Comparison of ENCODE assay signal across 9 mouse cellular contexts in genomic region chr9:99217999-99218719, GRCm38 (mm10). TPM values are rescaled to one million over a fixed set of nuclear protein-coding genes. Genes with fewer than 3 reads are reported as not detected.
A peak's percentile ranks its signal among the peaks of the same experiment; 100 is the strongest.
DNase-seq lines count a peak whose midpoint lies in the region; ATAC-seq and TF ChIP-seq lines count a peak whose summit lies in the region.
"Had no signal": no experiment of that assay in that cellular context is flagged by ENCODE, and none has a peak within 500 bp of the region (broad histone marks: within the 10 kb centered on the region; RNA-seq: fewer than 3 reads in every experiment).

No protein-coding gene starts in this region.

- no peaks in the 10 kb centered on the region for H3K36me3 ChIP-seq in midbrain, embryonic 11.5 days (ENCODE audit: control insufficient read depth, insufficient read depth, low read length)
- no peaks in the 10 kb centered on the region for H3K36me3 ChIP-seq in midbrain, embryonic 13.5 days
- H3K36me3 ChIP-seq in neural tube, embryonic 11.5 days (ENCODE audit: control insufficient read depth, insufficient read depth, low read length) = no peaks in the 10 kb centered on the region

- no peak overlapping the region for H3K27ac ChIP-seq in midbrain, embryonic 11.5 days (ENCODE audit: low read depth, low read length)
- H3K27ac ChIP-seq in midbrain, embryonic 13.5 days = no peak overlapping the region
- H3K27ac ChIP-seq in neural tube, embryonic 11.5 days (ENCODE audit: low read depth, low read length) = no peak overlapping the region
- no peak overlapping the region for H3K27ac ChIP-seq in layer of hippocampus, adult 2 months

- no peak for TF ChIP-seq CTCF in layer of hippocampus, adult 2 months (conservative IDR thresholded peaks at IDR 0.05)

- 30% methylated on average over 6 of the region's 6 CpGs for WGBS in midbrain, embryonic 11.5 days
- WGBS in midbrain, embryonic 13.5 days = 26% methylated on average over 6 of the region's 6 CpGs
- 25% methylated on average over 6 of the region's 6 CpGs for WGBS in neural tube, embryonic 11.5 days

- no peak overlapping the region for H3K9ac ChIP-seq in midbrain, embryonic 11.5 days (ENCODE audit: low read length)
- no peak overlapping the region for H3K9ac ChIP-seq in midbrain, embryonic 13.5 days (replicated peaks)
- H3K9ac ChIP-seq in neural tube, embryonic 11.5 days (ENCODE audit: low read length) = no peak overlapping the region

- ATAC-seq in midbrain, embryonic 11.5 days (ENCODE audit: low FRiP score) = peak; percentile 44; the same call in 1 of the 2 replicates
- ATAC-seq in midbrain, embryonic 13.5 days = no peak
- no peak for ATAC-seq in neural tube, embryonic 11.5 days (ENCODE audit: insufficient read depth, low FRiP score, low TSS enrichment)

- no peaks in the 10 kb centered on the region for H3K27me3 ChIP-seq in midbrain, embryonic 11.5 days (ENCODE audit: control insufficient read depth, insufficient read depth, low read length)
- H3K27me3 ChIP-seq in midbrain, embryonic 13.5 days = no peaks in the 10 kb centered on the region
- no peaks in the 10 kb centered on the region for H3K27me3 ChIP-seq in neural tube, embryonic 11.5 days (ENCODE audit: control insufficient read depth, insufficient read depth, low read length)

- no peak overlapping the region for H3K4me2 ChIP-seq in midbrain, embryonic 11.5 days
- no peak overlapping the region for H3K4me2 ChIP-seq in midbrain, embryonic 13.5 days (replicated peaks)
- no peak overlapping the region for H3K4me2 ChIP-seq in neural tube, embryonic 11.5 days (ENCODE audit: low read depth)

- peak; percentile 88 for DNase-seq in midbrain, embryonic 11.5 days (ENCODE audit: low spot score, missing footprints)
- DNase-seq in WW6 (ENCODE audit: low read depth, low spot score) = peak; percentile 69
- peak; percentile 69 for DNase-seq in embryo, embryonic 11.5 days (ENCODE audit: low read depth, low spot score)
- DNase-seq in kidney, postnatal 14 days = peak; percentile 69
- DNase-seq in neural tube, embryonic 11.5 days (ENCODE audit: low spot score) = peak; percentile 74
- DNase-seq in layer of hippocampus, adult 2 months (ENCODE audit: low spot score in 2 of 2) = no peak
- no peak for DNase-seq in frontal cortex, adult 2 months (ENCODE audit: extremely low spot score in 1 of 2, low spot score in 1 of 2)

- H3K4me1 ChIP-seq in midbrain, embryonic 11.5 days (ENCODE audit: control insufficient read depth, insufficient read depth, low read length) = no peaks in the 10 kb centered on the region
- H3K4me1 ChIP-seq in midbrain, embryonic 13.5 days (replicated peaks) = no peaks in the 10 kb centered on the region
- no peaks in the 10 kb centered on the region for H3K4me1 ChIP-seq in neural tube, embryonic 11.5 days (ENCODE audit: control insufficient read depth, insufficient read depth, low read length)

- no peak overlapping the region for H3K4me3 ChIP-seq in midbrain, embryonic 11.5 days (ENCODE audit: low read depth, low read length)
- H3K4me3 ChIP-seq in midbrain, embryonic 13.5 days (replicated peaks) = no peak overlapping the region
- H3K4me3 ChIP-seq in neural tube, embryonic 11.5 days (ENCODE audit: low read depth, low read length) = no peak overlapping the region
- no peak overlapping the region for H3K4me3 ChIP-seq in layer of hippocampus, adult 2 months

- H3K9me3 ChIP-seq in midbrain, embryonic 11.5 days (ENCODE audit: control insufficient read depth, low read length) = no peaks in the 10 kb centered on the region
- no peaks in the 10 kb centered on the region for H3K9me3 ChIP-seq in midbrain, embryonic 13.5 days
- no peaks in the 10 kb centered on the region for H3K9me3 ChIP-seq in neural tube, embryonic 11.5 days (ENCODE audit: control insufficient read depth, low read length)

RNA-seq across cellular contexts. Expression of gene Faiml, which starts 18.9 kb away (rescaled TPM):
- not detected in 2 replicates for polyA plus RNA-seq in midbrain, embryonic 11.5 days (2014; fragmentation: Nextera tagmentation; extraction: Ambion mirVana)
- not detected in 2 replicates for polyA plus RNA-seq in midbrain, embryonic 13.5 days (2015; fragmentation: Nextera tagmentation; extraction: Ambion mirVana)
- polyA plus RNA-seq in neural tube, embryonic 11.5 days (2014; fragmentation: Nextera tagmentation; extraction: Ambion mirVana) = not detected in 2 replicates
- total RNA-seq in layer of hippocampus, adult 2 months (2021) = not detected
- polyA plus RNA-seq in frontal cortex, adult 2 months (2012; rRNA removed) = not detected in 2 replicates
- polyA plus RNA-seq: spleen, adult 2 months had no signal

RNA-seq across cellular contexts. Expression of gene Cep70, which starts 25.0 kb away (rescaled TPM):
- polyA plus RNA-seq in midbrain, embryonic 11.5 days (2014; fragmentation: Nextera tagmentation; extraction: Ambion mirVana) = 41.9 and 49.5 TPM in 2 replicates
- 79.4 and 80.2 TPM in 2 replicates for polyA plus RNA-seq in midbrain, embryonic 13.5 days (2015; fragmentation: Nextera tagmentation; extraction: Ambion mirVana)
- 43.7 and 46.7 TPM in 2 replicates for polyA plus RNA-seq in neural tube, embryonic 11.5 days (2014; fragmentation: Nextera tagmentation; extraction: Ambion mirVana)
- total RNA-seq in layer of hippocampus, adult 2 months (2021) = 10 to 100 TPM; 27.5 to 34.0 TPM
- polyA plus RNA-seq in frontal cortex, adult 2 months (2012; rRNA removed) = 19.0 and 21.1 TPM in 2 replicates

Comparison
In these comparisons a context has a peak if more than half of its experiments do, and no peak if none do; other contexts are left out.
1. DNase-seq: peak in midbrain, embryonic 11.5 days (single experiment), WW6 (single experiment), embryo, embryonic 11.5 days (single experiment), kidney, postnatal 14 days (single experiment) and neural tube, embryonic 11.5 days (single experiment); none in layer of hippocampus, adult 2 months (0 of 2) and frontal cortex, adult 2 months (0 of 2).